Mouse (Mus musculus) lung, embryonic 16.5 days (tissue): ENCODE measurements around the gene Wipf2. TPM values are rescaled to one million over a fixed set of nuclear protein-coding genes. Genes with fewer than 3 reads are reported as not detected.

Experiments
- ATAC-seq: fragments of 200-750 bp; cut with Nextera tagmentation; 2 replicates; pipeline ENCODE4 v1.8.0; 2017; ENCODE audit warnings: low read depth, mild to moderate bottlenecking, moderate library complexity
- H3K27ac ChIP-seq: fragments of 300-500 bp; sonication (generic); 2 replicates; pipeline ENCODE4 v1.5.1; 2014; ENCODE audit warnings: mild to moderate bottlenecking, control low read depth, low read length
- H3K27me3 ChIP-seq: fragments of 300-500 bp; sonication (generic); 2 replicates; pipeline ENCODE4 v1.6.1; 2014; ENCODE audit warnings: low read depth, low read length, mixed read lengths; ENCODE audit not compliant: control insufficient read depth, insufficient read depth
- H3K36me3 ChIP-seq: fragments of 300-500 bp; sonication (generic); 2 replicates; pipeline ENCODE4 v1.6.1; 2014; ENCODE audit warnings: low read length; ENCODE audit not compliant: control insufficient read depth, insufficient read depth
- H3K4me1 ChIP-seq: fragments of 300-500 bp; sonication (generic); replicated peaks from 2 replicates; pipeline ENCODE4 v1.6.1; 2014; ENCODE audit warnings: low read length, mixed read lengths; ENCODE audit not compliant: control insufficient read depth, insufficient read depth
- H3K4me2 ChIP-seq: fragments of 300-500 bp; sonication (generic); 2 replicates; pipeline ENCODE4 v1.6.1; 2014; ENCODE audit warnings: low read depth, low read length, control low read depth
- H3K4me3 ChIP-seq: fragments of 300-500 bp; sonication (generic); 2 replicates; pipeline ENCODE4 v1.5.1; 2014; ENCODE audit warnings: mild to moderate bottlenecking, low read length, control low read depth
- H3K9ac ChIP-seq: fragments of 300-500 bp; sonication (generic); 2 replicates; pipeline ENCODE4 v1.6.1; 2014; ENCODE audit warnings: low read length, control low read depth
- H3K9me3 ChIP-seq: fragments of 300-500 bp; sonication (generic); 2 replicates; pipeline ENCODE4 v1.6.1; 2016; ENCODE audit warnings: low read length; ENCODE audit not compliant: control insufficient read depth
- WGBS: fragments of 180-500 bp; shearing (Covaris S2); extraction: QIAGEN DNeasy Blood & Tissue Kit; methylation state at CpG from one replicate; pipeline ENCODE4 v1.1.7; 2014; 5-methylcytosine and 5-hydroxymethylcytosine counted together
- polyA plus RNA-seq: library from polyadenylated mRNA; unstranded; fragments of >200 nt; fragmentation: Nextera tagmentation; extraction: Ambion mirVana; gene quantifications from 2 replicates; pipeline ENCODE4 v1.2.1, GENCODE M21; 2015

The Wipf2 gene
- polyA plus RNA-seq, 1 experiment from 2014 or later, result 4.6 TPM

- no peak overlapping the region for H3K4me2 ChIP-seq
- no peak overlapping the region for H3K9ac ChIP-seq
- ATAC-seq, result no peak
- no peaks in the 10 kb centered on the region for H3K27me3 ChIP-seq
- H3K36me3 ChIP-seq, result peaks cover 17% of the 10 kb centered on the region
- peaks cover 4% of the 10 kb centered on the region; the same call in 1 of the 2 replicates for H3K4me1 ChIP-seq
- WGBS, result 70% methylated on average over 5 of the region's 5 CpGs
- no peak overlapping the region for H3K4me3 ChIP-seq
- H3K27ac ChIP-seq, result no peak overlapping the region
- no peaks in the 10 kb centered on the region for H3K9me3 ChIP-seq
Observed at GRCm38 (mm10) chr11:98870791-98871190, 7.4 kb downstream of the Wipf2 start.

- WGBS, result 69% methylated on average over 4 of the region's 4 CpGs
- Histone ChIP-seq H3K27me3 (no peaks in the 10 kb centered on the region), H3K4me1 (peaks cover 4% of the 10 kb centered on the region; the same call in 1 of the 2 replicates), H3K36me3 (peaks cover 17% of the 10 kb centered on the region), H3K4me3 (no peak overlapping the region), H3K27ac (no peak overlapping the region), H3K9me3 (no peaks in the 10 kb centered on the region), H3K9ac (no peak overlapping the region), H3K4me2 (no peak overlapping the region)
- ATAC-seq, result no peak
Observed at GRCm38 (mm10) chr11:98871416-98871815, 8.0 kb downstream of the Wipf2 start.

GRCm38 (mm10) chr11:98872040-98872439, 8.6 kb downstream of the Wipf2 start:
- Histone ChIP-seq H3K9ac (no peak overlapping the region), H3K36me3 (peaks cover 14% of the 10 kb centered on the region), H3K4me2 (no peak overlapping the region), H3K4me3 (no peak overlapping the region), H3K4me1 (peaks cover 4% of the 10 kb centered on the region; the same call in 1 of the 2 replicates), H3K9me3 (no peaks in the 10 kb centered on the region), H3K27me3 (no peaks in the 10 kb centered on the region), H3K27ac (no peak overlapping the region; the same call in 1 of the 2 replicates)
- no peak for ATAC-seq
- WGBS, result 70% methylated on average over 4 of the region's 4 CpGs

DNA sequence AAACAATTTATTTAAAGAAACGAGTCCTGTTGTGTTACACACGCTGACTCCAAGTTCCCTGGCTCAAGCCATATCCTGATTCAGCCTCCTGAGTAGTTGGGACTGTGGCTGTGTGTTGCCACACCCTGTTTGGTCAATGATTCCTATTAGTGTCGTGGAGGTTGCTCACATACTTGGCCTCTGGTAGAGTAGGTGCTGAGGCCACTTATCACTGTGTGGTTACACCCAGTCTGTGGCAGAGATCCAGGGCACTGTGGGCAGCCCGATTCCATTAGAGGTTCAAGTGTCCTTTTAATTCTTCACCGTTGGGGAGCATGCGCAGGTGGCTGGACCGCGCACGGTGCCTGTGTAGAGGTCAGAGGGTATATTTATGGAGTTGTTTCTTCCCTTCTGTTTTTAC, 10.5 kb downstream of the Wipf2 start:
- peak; percentile 87 for ATAC-seq
- Histone ChIP-seq H3K9me3 (no peaks in the 10 kb centered on the region), H3K4me1 (peaks cover 4% of the 10 kb centered on the region; the same call in 1 of the 2 replicates), H3K27ac (no peak overlapping the region), H3K4me2 (no peak overlapping the region), H3K36me3 (peaks cover 5% of the 10 kb centered on the region), H3K9ac (no peak overlapping the region), H3K4me3 (no peak overlapping the region), H3K27me3 (no peaks in the 10 kb centered on the region)
- 67% methylated on average over 9 of the region's 9 CpGs for WGBS

- H3K4me3 ChIP-seq, result no peak overlapping the region
- ATAC-seq, result no peak
- no peak overlapping the region for H3K4me2 ChIP-seq
- no peaks in the 10 kb centered on the region for H3K9me3 ChIP-seq
- no peaks in the 10 kb centered on the region; the same call in 1 of the 2 replicates for H3K4me1 ChIP-seq
- peaks cover 7% of the 10 kb centered on the region for H3K36me3 ChIP-seq
- no peak overlapping the region for H3K9ac ChIP-seq
- WGBS, result 80% methylated on average over 9 of the region's 9 CpGs
- no peak overlapping the region for H3K27ac ChIP-seq
- H3K27me3 ChIP-seq, result no peaks in the 10 kb centered on the region
Observed at GRCm38 (mm10) chr11:98877001-98877400, 13.6 kb downstream of the Wipf2 start.

DNA sequence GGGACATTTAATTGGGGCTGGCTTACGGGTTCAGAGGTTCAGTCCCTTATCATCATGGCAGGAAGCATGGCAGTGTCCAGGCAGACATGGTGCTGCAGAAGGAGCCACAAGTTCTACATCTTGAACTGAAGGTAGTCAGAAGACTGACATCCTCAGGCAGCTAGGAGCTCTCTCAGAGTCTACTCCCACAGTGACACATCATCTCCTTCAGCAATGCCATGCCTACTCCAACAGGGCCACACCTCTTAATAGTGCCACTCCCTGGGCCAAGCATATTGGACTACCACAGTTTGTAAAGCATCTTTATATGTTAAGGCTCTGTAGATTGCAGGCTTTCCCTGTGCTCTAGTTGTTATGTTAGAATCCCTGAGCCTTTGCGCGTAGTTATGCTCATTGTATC, 24.3 kb downstream of the Wipf2 start:
- Histone ChIP-seq H3K9ac (no peak overlapping the region), H3K27me3 (no peaks in the 10 kb centered on the region), H3K27ac (no peak overlapping the region), H3K4me3 (no peak overlapping the region), H3K4me2 (no peak overlapping the region), H3K4me1 (peaks cover 14% of the 10 kb centered on the region), H3K9me3 (no peaks in the 10 kb centered on the region), H3K36me3 (peaks cover 33% of the 10 kb centered on the region)
- no peak for ATAC-seq
- 95% methylated on average over 3 of the region's 3 CpGs for WGBS

DNA sequence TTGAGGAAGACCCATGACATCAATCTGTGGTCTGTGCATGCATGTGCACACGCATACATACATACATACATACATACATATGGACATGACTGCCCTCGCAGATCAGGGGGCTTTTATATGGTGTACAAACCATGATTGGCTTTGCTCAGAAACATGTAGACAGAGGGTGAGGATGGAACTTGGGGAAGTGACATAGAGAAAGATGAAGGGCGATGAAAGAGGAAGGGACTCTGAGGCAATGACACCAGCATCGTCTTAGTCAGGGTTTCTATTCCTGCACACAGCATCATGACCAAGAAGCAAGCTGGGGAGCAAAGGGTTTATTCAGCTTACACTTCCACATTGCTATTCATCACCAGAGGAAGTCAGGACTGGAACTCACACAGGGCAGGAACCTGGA, 25.6 kb downstream of the Wipf2 start:
- no peaks in the 10 kb centered on the region for H3K9me3 ChIP-seq
- no peak overlapping the region for H3K27ac ChIP-seq
- H3K4me2 ChIP-seq, result no peak overlapping the region
- H3K4me1 ChIP-seq, result peaks cover 14% of the 10 kb centered on the region
- peaks cover 42% of the 10 kb centered on the region for H3K36me3 ChIP-seq
- no peak overlapping the region for H3K4me3 ChIP-seq
- no peaks in the 10 kb centered on the region for H3K27me3 ChIP-seq
- H3K9ac ChIP-seq, result no peak overlapping the region
- 94% methylated on average over 4 of the region's 4 CpGs for WGBS
- ATAC-seq, result no peak

GRCm38 (mm10) chr11:98889977-98890376, 26.5 kb downstream of the Wipf2 start:
- Histone ChIP-seq H3K36me3 (peaks cover 42% of the 10 kb centered on the region), H3K4me1 (peaks cover 14% of the 10 kb centered on the region), H3K9ac (no peak overlapping the region), H3K4me2 (no peak overlapping the region), H3K27me3 (no peaks in the 10 kb centered on the region), H3K4me3 (no peak overlapping the region), H3K27ac (no peak overlapping the region), H3K9me3 (no peaks in the 10 kb centered on the region)
- ATAC-seq, result no peak
- 84% methylated on average over 5 of the region's 5 CpGs for WGBS

DNA sequence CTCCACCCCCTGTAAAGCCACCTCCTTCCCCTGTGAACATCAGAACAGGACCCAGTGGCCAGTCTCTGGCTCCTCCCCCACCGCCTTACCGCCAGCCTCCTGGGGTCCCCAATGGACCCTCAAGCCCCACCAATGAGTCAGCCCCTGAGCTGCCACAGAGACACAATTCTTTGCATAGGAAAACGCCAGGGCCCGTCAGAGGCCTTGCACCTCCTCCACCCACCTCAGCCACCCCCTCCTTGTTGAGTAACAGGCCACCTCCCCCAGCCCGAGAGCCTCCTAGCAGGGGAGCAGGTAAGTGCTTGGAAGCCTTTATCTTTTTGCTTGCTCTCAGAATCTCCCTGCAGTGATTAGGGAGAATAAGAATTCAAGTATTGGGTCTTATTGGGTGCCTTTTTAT, 29.0 kb downstream of the Wipf2 start:
- Histone ChIP-seq H3K9ac (no peak overlapping the region), H3K27me3 (no peaks in the 10 kb centered on the region), H3K36me3 (peaks cover 48% of the 10 kb centered on the region), H3K27ac (no peak overlapping the region), H3K4me2 (no peak overlapping the region), H3K4me1 (peaks cover 14% of the 10 kb centered on the region), H3K4me3 (no peak overlapping the region), H3K9me3 (no peaks in the 10 kb centered on the region)
- 47% methylated on average over 5 of the region's 5 CpGs for WGBS
- ATAC-seq, result 0 out of 2 replicates have a peak, but pooled peaks have one; percentile 45
